Mouse (Mus musculus) megakaryocyte, embryonic 14.5 days (primary cell): ENCODE results near the gene Nhsl2.

Experiments used
- FLI1 ChIP-seq: IDR thresholded peaks from 2 replicates; pipeline ENCODE4 v1.6.1; 2012; ENCODE audit warnings: low read length, inconsistent platforms, mixed read lengths
- GATA1 ChIP-seq: IDR thresholded peaks from 3 replicates; pipeline ENCODE4 v1.6.1; 2012; ENCODE audit warnings: mixed read lengths, low read length, inconsistent platforms, borderline replicate concordance

DNA sequence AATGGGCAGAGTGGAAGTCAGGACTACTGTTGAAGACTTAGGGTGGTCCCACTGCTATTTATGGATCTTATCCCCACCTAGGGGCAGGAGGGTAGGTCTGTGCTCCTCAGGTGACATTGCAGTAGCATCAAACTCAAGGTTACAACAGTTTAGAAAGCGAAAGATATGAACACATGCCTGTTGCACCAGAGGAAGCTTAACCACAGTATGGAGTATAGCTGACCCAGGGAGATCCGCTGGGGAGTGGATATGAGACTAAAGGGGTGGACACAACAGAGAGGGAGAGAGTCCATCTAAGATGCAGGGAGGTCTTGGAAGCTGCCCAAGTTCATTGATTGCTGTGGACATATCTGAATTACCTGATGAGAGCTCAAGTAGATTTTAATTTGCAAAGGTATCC, 204.2 kb downstream of the Nhsl2 start:
- TF ChIP-seq GATA1 = no peak
- TF ChIP-seq FLI1 = no peak
